Mouse (Mus musculus) brain, embryonic 18.5 days (tissue): ENCODE data around the gene Snrk.

Experiments
- DNase-seq: peaks from one replicate; pipeline ENCODE4 v3.0.0-alpha.2; 2012; ENCODE audit warnings: low read depth, low spot score

Gene Snrk

DNA sequence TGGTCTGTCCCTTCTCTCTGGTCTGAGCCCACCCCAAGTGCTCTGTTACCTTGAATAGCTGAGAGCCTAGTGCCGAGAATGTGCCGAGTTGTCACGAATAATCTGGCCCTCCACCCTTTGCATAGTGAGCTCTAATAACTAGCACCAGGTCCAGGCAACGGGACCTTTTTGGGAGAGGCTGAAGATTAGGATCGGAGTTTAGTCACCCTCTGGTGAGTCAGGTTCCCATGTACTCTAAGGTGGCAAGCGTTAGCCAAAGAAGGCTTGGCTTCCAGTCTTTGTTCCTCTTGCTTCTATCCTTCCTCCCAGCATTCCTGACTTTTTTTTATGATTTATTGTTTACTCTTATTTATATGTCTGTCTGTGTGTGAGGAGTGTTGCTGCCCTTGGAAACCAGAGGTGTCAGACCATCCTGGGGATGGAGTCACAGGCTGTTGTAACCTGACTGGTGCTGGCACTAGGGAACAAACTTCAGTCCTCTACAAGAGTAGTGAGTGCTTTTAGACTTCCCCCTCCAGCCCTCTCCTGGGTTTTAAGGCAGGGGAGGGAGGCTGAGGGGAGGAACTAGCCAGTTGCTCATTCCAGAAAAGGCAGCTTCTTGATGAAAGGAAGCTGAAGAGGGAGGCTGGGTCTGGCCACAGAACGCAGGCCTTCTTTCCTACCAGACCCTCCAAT, 9.2 kb upstream of the Snrk start:
- no peak for DNase-seq

DNA sequence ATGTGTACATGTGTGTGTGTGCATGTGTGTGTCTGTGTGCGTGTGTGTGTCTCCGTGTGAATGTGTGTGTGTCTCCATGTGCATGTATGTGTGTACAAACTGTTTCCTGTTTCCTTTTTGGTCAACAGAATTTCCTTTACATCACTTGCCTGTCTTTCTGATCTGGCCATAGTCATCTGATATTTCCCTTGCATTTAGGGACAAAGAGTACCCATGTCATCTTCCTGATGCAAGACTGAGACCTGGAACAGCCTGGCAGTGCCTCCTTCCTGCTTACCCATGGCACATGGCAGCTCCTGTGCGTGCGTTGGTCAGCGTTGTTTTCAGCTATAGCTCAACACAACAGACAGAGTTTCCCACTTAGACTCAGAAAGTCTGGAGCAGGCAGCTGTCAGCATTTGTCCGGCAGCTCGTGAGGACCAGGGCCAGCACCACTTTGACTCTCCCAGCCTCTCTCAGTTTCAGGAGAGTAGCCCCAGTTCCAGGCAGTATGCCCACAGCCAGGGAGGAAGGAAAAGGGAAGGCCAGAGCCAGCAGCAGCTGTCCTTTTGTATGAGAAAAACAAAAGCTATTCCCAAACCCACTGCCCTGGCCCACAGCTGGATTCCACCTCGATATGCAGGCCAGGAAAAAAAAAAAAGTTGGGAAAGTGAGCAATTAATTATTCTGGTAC, 7.4 kb upstream of the Snrk start:
- no peak for DNase-seq

DNA sequence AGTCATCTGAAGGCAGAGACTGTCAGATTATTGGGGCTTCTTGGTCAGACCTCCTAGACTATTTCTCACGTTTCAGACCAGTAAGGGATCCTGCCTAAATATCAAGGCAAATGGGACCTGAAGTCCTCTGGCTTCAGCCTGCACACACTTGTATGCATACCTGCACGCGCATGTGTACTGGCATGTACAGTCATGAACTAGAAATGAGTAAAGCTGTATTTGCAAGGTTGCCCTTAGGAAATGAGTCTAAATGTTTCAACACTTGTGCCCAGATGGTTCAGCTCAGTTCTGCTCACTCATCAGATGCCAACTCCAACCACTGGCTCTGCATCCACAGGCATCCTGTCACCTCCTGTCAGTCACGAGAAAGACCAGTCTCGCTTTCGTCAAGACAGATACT, 6.6 kb upstream of the Snrk start:
- DNase-seq, result no peak

DNA sequence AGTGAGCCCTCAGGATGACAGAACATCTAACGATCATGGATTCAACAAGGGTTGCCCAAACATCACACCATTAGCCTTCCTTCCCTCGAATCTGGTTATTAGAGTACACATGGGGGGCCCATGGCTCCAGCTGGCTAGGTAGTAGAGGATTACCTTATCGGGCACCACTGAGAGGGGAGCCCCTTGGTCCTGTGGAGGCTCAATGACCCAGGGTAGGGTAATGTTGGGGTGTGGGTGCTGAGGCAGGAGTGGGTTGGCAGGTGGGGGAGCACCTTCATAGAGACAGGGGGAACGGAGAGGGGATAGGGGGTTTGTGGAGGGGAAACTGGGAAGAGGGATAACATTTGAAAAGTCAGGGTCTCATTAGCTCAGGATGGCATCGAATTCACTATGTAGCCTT, 6.1 kb upstream of the Snrk start:
- DNase-seq, result no peak

DNA sequence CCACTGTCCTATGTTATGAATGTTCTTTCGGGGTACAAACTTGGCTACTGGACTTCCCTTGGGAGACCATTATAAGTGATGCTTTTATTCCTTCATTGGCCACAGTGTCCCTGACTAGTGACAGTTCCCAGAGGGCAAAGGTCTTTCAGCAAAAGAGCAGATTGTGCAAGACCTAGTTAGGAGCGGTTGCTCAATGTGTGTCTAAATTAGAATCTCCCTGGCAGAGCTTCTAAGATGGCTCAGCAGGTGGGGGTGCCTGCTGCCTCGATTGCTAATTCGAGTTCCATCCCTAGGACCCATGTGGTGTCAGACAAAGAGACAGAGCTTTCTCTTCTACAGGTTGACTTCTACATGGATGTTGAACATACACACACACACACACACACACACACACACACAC, 1.5 kb upstream of the Snrk start:
- no peak for DNase-seq

DNA sequence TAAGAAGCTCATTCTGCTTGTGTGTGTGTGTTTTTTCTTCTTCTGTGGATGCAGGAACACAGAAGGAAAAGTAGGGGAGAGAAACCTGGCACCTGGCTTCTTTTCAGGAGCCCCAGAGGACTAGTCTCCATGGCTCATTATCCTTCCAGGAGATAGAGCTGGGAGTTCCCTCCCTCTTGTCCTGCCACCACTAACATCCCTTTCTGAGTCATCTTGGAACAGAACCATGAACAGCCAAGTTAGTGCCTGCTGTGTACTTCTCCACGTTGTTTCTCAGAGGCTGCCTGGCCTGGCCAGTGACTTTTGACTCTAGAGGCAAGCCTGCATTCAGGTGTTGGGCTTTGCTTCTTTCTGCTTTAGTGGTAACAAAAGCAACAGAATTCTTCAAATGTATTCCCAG, 707 bp upstream of the Snrk start:
- DNase-seq, result no peak

DNA sequence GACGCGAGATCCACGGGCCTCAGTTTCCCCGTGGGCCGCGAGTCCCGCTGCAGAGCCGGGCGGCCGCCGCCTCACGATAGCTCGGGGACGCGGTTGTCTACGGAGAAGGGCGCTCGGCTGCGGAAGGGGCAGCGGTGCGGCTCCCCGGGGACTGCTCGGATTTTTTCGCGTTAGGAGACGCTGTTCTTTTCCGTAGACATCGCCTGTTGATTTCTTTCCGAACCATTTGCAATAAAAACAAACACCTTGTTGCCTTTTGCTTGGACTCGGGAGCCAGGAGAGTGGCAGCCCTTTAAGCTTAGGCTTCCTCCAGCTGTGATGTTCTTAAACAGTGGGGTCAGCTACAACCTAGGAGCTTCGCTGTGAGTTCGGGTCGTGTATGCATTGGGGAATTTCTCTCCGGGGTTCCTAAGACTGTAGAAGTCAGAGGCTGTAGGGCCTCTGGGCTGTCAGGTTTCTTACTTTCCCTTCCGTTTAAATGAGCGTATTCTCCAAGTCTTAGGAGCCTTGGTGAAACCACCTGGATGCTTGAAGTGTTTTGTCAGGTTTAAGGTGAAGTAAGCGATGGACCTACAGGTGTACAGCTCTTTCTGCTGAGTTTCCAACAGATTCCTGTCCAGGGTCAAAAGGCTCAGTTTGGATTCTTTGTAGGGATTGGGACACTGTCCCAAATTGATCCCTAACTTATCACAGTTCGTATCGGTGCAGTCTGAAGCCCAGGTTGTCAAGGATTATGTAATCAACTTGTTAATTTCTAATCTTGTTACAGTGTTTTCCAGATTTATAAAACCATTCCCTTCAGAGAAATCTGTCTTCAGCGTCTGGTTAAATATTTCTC, 845 bp downstream of the Snrk start:
- DNase-seq, result no peak

DNA sequence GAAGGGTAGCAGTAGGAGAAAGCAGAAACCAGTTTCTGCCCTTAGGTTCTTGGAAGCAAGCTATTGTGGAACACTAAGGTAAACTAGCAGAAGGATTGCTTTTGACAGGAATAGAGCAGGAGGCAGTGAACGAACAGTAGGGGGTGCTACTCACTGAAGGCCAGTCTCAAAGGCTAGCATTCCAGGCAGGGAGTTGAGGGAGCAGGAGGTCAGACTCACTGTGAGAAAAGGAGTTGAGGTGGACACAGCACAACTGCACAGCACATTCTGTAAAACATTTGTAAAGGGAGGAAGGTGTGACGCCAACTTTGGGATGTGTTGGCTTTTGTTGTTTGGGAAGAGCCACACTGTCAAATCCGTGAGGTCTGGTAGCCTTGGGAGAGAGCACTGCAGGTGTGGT, 3.0 kb downstream of the Snrk start:
- no peak for DNase-seq

DNA sequence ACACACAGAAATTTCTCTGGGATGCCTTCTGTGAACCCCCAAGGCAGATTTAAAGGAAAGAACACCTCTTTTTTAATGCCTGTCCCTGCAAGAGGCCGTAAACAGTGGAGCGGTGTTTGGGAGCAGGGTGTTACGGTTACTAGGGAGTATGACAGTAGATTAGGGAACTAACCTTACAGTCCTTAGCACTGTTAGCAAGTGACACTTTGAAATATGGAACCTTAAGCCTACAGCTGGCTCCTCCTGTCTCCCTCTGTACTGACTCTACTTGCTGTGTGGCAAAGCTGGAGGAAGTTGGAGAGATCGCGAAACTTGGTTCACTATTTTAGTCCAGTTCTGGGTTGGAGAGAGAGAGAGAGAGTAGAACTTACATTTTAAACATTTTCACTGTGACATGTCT, 5.0 kb downstream of the Snrk start:
- no peak for DNase-seq

DNA sequence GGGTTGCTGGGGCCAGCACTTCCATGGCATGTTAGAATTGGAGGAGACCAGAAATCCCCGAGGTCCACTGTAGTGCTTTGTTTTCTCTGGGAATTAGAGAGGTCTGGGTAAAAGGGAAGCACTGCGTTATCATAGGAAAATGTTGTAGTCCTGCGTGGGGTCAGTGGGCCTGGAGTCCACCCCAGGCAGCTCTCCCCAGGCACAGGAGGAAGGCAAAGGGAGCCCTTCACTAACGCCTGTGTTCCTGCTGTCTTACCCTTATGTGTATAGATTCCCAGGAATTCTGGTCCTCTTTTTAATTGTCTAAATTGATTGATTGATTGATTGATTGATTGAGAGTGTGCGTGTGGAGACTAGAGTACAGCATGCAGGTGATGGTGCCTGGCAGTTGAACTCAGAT, 6.1 kb downstream of the Snrk start:
- no peak for DNase-seq

DNA sequence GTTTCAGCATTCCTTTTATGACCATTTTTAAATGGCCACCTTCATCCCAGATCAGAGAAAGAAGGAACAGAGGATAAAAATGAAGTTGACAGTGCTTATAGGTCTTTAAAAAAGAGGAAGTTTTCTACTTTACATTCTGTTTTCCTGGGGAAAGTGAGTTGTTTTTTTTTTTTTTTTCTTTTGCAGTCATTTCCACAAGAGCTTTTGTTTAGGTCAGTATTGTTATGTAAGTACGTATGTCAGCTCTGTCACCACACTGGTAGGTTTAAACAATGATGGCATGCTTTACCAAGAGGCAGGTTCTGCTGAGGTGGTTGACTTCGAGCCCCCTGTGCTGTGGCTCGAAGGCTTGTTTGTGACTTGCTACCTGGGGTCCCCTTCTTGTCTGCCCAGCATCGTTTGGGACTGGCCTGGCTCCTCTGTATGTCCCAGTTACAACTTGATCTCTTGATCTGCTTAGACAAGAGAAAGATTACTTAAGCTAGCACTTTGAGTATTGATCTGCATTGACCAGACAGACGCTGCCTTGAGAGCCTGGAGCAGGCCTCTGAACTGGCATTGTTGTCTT, 8.7 kb downstream of the Snrk start:
- DNase-seq, result no peak

DNA sequence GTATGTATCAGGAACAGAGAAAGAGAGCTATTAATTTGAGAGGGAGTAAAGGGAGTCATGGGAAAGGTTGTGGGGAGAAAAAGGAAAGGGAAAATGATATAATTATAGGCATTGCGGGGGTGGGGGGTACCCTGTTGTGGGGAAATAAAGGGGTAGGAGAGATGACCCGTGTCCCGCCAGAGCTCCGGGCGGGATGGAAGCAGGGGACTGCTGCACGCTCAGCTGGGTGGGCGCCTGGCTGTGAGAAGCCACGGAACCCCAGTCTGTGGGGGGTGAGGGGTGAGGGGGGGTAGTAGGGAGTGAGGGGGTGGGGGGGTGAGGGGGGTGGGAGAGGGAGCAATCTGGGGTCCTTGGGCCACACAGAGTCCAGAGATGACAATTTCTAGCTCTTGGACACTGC, 9.7 kb downstream of the Snrk start:
- DNase-seq, result no peak

DNA sequence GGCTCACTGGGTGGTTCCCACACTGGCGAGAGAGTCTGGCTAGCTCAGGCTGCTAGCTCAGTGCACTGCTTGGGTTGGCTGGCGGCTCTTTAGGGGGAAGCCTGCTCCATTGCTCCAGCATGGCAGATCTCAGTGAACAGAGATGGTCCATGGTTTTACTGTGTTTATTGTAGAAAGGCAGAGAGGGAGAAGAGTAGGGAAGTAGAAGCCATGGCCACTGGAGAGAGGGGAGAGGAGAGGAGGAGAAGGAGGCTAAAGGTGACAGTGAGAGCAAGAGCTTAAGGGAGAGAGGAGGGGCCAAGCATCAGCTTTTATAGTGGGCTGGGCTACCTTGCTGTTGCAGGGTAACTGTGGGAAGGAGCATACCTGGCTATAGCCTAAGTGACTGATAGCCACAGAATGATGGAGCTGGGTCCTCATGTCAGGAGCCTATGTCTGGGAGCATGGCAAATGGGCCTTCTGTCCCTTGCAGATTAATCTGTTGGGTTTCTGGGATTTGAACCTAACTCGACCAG, 10.3 kb downstream of the Snrk start:
- DNase-seq, result no peak

DNA sequence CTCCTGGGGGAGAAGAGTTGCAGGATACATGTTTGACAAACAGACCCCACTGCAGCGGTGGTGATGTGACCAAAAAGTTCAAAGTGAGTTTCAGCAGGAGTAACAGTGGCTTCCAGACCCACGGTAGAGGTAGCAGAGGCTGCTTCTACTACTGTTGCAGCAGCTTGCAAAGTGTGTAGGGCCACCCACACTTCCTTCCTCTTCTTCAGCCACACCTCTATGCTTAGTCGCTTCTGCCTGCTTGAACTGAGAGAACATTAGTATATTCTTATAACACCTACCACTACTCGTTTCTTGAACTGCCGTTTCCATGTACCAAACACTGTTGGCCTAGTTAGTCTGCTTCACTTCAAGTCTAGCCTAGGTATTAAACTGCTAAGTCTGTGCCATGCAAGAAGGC, 11.6 kb downstream of the Snrk start:
- no peak for DNase-seq

DNA sequence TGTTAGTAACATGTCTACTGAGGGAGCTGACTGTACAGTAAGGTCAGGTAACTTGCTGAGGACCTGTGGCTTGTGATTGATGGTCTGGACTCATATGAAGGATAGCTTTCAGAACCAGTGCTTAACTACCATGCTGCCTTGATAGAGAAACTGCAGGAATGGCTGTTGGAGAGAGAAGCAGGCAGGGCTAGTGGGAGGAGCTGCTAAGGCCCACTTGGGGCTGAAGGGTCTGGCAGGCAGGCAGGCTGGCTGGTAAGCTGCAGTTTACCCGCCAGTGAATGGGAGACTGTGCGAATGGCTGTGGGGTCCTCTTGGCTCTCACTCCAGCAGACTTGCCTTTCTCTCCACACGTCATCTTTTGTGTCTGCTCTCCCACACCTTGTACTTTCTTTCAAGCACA, 13.6 kb downstream of the Snrk start:
- DNase-seq, result no peak

DNA sequence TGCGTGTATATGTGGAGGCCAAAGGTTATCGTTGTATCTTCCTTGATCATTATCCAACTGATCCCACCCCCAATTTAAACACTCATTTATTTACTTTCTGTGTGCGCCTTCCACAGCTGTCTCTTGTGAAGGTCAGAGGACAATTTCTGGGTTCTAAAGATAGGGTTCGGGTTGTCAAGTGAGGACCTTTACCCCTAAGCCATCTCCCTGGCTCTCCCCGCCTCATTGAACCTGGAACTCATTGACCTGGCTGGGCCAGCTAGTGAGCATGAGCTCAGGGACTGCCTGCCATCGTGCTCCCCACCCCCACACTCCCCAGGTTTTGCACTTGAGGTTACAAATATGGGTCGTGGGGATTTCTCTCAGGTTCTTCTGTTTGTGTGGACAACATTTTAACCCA, 15.1 kb downstream of the Snrk start:
- no peak for DNase-seq

DNA sequence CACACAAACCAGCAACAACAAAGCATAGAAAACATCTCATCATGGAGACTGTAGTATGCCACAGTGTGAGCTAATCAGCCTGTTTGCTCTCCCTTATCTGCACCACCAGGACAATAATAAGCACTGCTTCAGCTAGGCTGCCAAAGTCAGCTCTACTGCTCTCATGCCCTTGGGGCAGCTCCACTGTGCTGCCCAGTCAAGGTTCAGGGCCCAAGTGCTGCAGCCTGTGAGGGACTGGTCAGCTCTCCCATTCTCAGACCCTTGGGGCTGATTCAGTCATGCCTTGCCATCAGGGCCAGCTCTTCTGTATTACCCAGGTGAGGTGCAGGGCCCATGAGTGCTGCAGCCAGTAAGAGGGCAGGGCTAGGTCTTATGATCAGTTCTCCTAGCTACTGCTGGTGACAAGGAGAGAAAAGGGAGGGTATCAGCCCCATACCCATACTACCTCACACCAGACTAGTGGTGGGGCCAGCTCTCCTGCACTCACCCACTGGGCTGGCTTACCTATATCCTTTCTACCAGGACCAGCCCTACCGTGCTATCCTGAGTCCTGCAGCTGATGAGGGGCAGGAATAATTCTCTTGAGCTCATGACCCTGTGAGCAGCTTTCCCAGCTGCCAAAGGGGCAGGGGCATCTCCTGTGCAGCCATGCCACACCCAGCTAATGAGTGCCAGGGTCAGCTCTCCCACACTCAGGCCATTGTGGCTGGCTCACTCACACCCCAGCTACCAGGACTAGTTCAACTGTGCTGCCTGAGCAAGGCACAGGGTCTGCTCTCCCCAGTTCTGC, 18.2 kb downstream of the Snrk start:
- no peak for DNase-seq

DNA sequence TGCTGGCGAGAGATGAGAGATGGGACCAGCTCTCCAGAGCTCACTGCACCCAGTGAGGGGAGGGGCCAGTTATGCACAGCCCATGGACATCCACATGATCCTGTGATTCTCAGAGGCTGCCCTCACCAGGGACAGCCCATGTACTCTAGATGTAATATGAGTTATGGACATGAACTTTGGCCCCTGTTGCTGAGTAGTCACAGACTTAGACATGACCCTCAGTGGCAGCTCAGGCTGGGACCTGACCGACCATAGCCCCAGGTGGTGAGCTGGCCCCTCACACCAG, 18.8 kb downstream of the Snrk start:
- DNase-seq, result no peak

DNA sequence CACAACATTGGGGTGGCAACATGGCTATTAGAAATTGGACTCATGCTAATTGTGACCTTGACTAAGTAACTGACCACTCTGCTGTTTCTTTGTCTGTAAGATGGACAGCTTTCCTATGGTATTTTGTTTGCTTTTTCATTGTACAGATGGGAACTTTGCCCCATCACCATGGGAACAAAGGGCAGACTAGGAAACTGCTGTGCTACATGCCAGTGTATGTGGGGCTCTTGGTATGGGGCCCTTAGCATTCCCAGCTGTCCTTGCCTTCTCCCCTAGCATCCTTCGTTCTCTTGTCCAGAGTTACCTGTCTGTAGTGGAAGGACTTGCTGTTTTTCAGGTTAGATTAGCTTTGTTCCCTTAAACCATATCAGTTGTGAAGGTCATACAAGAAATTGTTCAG, 20.9 kb downstream of the Snrk start:
- no peak for DNase-seq

DNA sequence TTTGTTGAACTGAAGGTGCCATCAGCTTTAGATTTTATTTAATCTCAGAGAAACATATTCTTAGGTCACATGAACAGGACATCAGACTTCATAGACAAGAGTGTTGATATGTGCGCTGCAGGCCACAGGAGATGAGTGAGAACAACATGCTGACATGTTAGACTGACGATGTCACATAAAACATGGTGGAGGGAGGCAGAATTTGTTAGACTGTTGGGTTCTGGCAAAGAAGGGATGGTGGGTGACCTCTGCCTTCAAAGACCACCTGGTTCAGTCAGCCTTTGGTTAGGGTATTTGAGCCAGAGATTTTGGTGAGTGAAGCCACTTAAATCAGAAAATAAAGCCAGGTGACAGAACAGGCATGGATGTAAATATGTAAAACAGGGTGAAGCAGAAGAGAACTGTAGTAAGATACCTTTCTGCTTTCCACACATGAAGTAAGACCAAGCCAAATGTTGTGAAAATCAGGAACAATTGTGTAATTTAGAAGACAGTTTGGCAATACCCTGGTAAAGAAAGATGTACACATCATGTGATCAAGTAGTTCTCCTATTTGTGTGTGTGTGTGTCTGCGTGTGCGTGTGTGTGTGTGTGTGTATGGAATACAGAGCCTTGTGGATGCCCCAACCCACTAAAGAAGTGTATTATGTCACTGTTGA, 21.4 kb downstream of the Snrk start:
- DNase-seq, result no peak

DNA sequence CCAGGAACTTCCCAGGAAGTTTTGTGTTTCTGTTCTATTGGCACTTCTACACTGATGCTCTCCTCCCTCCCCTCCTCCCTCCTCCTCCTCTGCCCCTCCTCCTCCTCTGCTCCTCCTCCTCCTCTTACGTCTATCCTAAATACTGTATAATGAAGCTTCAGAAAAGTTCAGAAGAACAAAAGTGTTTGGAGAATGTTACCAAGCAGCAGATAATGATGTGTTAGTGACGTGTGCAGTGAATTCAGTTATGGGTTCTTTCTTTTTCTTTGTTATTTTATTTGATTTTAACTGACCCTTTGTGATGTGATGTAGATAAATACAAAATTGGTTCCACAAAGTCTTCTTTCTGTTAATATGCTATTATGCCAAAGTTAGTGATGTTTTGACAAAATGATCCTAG, 22.2 kb downstream of the Snrk start:
- no peak for DNase-seq
